Mouse (Mus musculus) heart, embryonic 14.5 days (tissue): ENCODE measurements around the gene Mbtps1. TPM values are rescaled to one million over a fixed set of nuclear protein-coding genes. Genes with fewer than 3 reads are reported as not detected.

Source experiments
- ATAC-seq: fragments of 200-750 bp; cut with Nextera tagmentation; 2 replicates; pipeline ENCODE4 v1.8.0; 2017; ENCODE audit warnings: low read depth, moderate TSS enrichment; ENCODE audit not compliant: insufficient number of reproducible peaks, insufficient read depth, low FRiP score
- H3K27ac ChIP-seq, 2 experiments: fragments of 200-500 bp in 1 of 2; fragments of 300-500 bp in 1 of 2; sonication (generic) in 1 of 2; replicated peaks in 1 of 2; 2 replicates each; pipeline ENCODE4 v1.5.1; 2012 to 2014; ENCODE audit warnings: low read depth in 2 of 2, low read length in 2 of 2, control low read depth in 1 of 2, mild to moderate bottlenecking in 1 of 2, mixed read lengths in 1 of 2; ENCODE audit not compliant: control insufficient read depth in 1 of 2, insufficient read depth in 1 of 2
- H3K27me3 ChIP-seq: fragments of 300-500 bp; sonication (generic); 2 replicates; pipeline ENCODE4 v1.6.1; 2014; ENCODE audit warnings: mild to moderate bottlenecking, low read length, control low read depth; ENCODE audit not compliant: control insufficient read depth, insufficient read depth
- H3K36me3 ChIP-seq: fragments of 300-500 bp; sonication (generic); 2 replicates; pipeline ENCODE4 v1.6.1; 2014; ENCODE audit warnings: mild to moderate bottlenecking, control low read depth, low read length, mixed read lengths; ENCODE audit not compliant: control insufficient read depth, insufficient read depth
- H3K4me1 ChIP-seq, 2 experiments: fragments of 200-500 bp in 1 of 2; fragments of 300-500 bp in 1 of 2; sonication (generic) in 1 of 2; 2 replicates each; pipeline ENCODE4 v1.6.1; 2012 to 2014; ENCODE audit warnings: low read length in 2 of 2, control low read depth in 1 of 2, mixed read lengths in 1 of 2; ENCODE audit not compliant: control insufficient read depth in 2 of 2, insufficient read depth in 2 of 2
- H3K4me2 ChIP-seq: fragments of 300-500 bp; sonication (generic); 2 replicates; pipeline ENCODE4 v1.6.1; 2014; ENCODE audit warnings: mild to moderate bottlenecking, low read length
- H3K4me3 ChIP-seq, 2 experiments: fragments of 200-500 bp in 1 of 2; fragments of 300-500 bp in 1 of 2; sonication (generic) in 1 of 2; 2 replicates each; pipeline ENCODE4 v1.5.1; 2012 to 2014; ENCODE audit warnings: low read length in 2 of 2, mild to moderate bottlenecking in 2 of 2, control low read depth in 1 of 2, low read depth in 1 of 2, moderate library complexity in 1 of 2; ENCODE audit not compliant: control insufficient read depth in 1 of 2, insufficient read depth in 1 of 2
- H3K9ac ChIP-seq: fragments of 300-500 bp; sonication (generic); 2 replicates; pipeline ENCODE4 v1.6.1; 2014; ENCODE audit warnings: mild to moderate bottlenecking, low read length
- H3K9me3 ChIP-seq: fragments of 300-500 bp; sonication (generic); 2 replicates; pipeline ENCODE4 v1.6.1; 2016; ENCODE audit warnings: low read length, control low read depth; ENCODE audit not compliant: control insufficient read depth
- WGBS: fragments of 180-500 bp; shearing (Covaris S2); extraction: QIAGEN DNeasy Blood & Tissue Kit; methylation state at CpG from one replicate; pipeline ENCODE4 v1.1.7; 2014; 5-methylcytosine and 5-hydroxymethylcytosine counted together
- polyA plus RNA-seq: library from polyadenylated mRNA; unstranded; fragments of >200 nt; fragmentation: Nextera tagmentation; extraction: Ambion mirVana; gene quantifications from 2 replicates; pipeline ENCODE4 v1.2.1, GENCODE M21; 2014

Mbtps1 gene
- polyA plus RNA-seq, 1 experiment from 2014 or later: 62.5 TPM

- H3K27me3 ChIP-seq: peaks cover 34% of the 10 kb centered on the region
- no peaks in the 10 kb centered on the region for H3K36me3 ChIP-seq
- H3K4me3 ChIP-seq: no peak overlapping the region
- H3K9ac ChIP-seq: no peak overlapping the region
- H3K4me1 ChIP-seq: peaks cover 16 to 21% of the 10 kb centered on the region in 2 experiments
- ATAC-seq: no peak
- no peak overlapping the region for H3K27ac ChIP-seq
- H3K4me2 ChIP-seq: no peak overlapping the region
- no peaks in the 10 kb centered on the region for H3K9me3 ChIP-seq
- 87% methylated on average over 8 of the region's 8 CpGs for WGBS
These were observed 90.4 kb downstream of the Mbtps1 start for GRCm38 (mm10) chr8:119468091-119468490.

DNA sequence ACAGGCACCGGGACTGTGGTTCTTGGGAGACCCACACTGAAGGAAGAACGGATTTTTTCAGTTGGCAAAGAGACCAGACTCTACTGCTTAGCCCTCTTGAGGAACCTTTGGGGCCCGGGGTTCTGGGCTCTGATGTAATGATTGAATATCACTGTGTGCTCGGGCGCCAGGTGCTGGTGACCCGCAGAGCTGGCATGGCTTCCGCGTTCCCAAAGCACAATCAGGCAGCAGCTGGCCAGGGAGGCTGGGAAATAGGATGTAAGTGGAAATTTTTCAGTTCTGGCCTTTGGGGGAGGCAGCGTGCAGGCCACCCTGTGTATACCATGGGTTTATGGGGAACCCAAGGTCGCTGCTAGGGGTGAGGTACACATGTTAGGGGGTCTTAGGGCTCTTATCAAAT lies 91.7 kb downstream of the Mbtps1 start:
- H3K36me3 ChIP-seq: no peaks in the 10 kb centered on the region
- 74% methylated on average over 10 of the region's 10 CpGs for WGBS
- no peak overlapping the region for H3K9ac ChIP-seq
- peaks cover 16 to 21% of the 10 kb centered on the region in 2 experiments for H3K4me1 ChIP-seq
- H3K4me2 ChIP-seq: no peak overlapping the region
- H3K4me3 ChIP-seq: no peak overlapping the region
- H3K27ac ChIP-seq: no peak overlapping the region
- H3K9me3 ChIP-seq: no peaks in the 10 kb centered on the region
- ATAC-seq: no peak
- H3K27me3 ChIP-seq: peaks cover 37% of the 10 kb centered on the region

DNA sequence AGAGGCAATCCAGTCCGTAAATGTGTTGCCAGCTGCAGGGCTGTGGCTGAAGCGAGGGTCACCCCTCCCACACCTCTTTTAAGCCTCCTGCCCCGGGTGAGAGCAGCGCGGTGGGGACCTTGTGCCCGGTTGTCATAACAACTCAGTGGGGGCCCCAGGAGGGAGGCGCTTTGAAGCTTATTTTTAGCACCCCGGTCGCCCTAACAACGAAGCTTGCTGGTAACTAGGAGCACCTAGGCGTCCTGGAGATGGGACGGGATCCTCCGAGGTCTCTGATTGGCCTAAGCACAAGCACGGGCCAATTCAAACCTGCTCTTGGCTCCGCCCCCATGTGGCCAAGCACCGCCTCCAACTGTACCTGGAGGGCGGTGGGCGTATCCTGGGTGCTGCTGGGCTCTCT lies 92.4 kb downstream of the Mbtps1 start:
- Histone ChIP-seq H3K9me3 (no peaks in the 10 kb centered on the region), H3K4me3 (peak overlapping the region in 1 of 2 experiments; percentile 6; a peak in 1 of 4 replicates), H3K36me3 (no peaks in the 10 kb centered on the region), H3K4me1 (peaks cover 16 to 21% of the 10 kb centered on the region in 2 experiments), H3K9ac (no peak overlapping the region), H3K27ac (no peak overlapping the region), H3K27me3 (peaks cover 37% of the 10 kb centered on the region), H3K4me2 (peak overlapping the region; percentile 57)
- peak; percentile 27; the same call in 1 of the 2 replicates for ATAC-seq
- WGBS: 3% methylated on average over 18 of the region's 18 CpGs

- Histone ChIP-seq H3K9me3 (no peaks in the 10 kb centered on the region), H3K27ac (no peak overlapping the region), H3K4me1 (peaks cover 23 to 25% of the 10 kb centered on the region in 2 experiments), H3K36me3 (no peaks in the 10 kb centered on the region), H3K4me2 (no peak overlapping the region), H3K4me3 (no peak overlapping the region), H3K9ac (no peak overlapping the region), H3K27me3 (peaks cover 37% of the 10 kb centered on the region)
- 56% methylated on average over 7 of the region's 7 CpGs for WGBS
- no peak for ATAC-seq
These were observed 94.8 kb downstream of the Mbtps1 start for GRCm38 (mm10) chr8:119463709-119464108.

GRCm38 (mm10) chr8:119461356-119461755 lies 97.2 kb downstream of the Mbtps1 start:
- no peak overlapping the region for H3K9ac ChIP-seq
- no peaks in the 10 kb centered on the region for H3K9me3 ChIP-seq
- 75% methylated on average over 9 of the region's 9 CpGs for WGBS
- H3K4me3 ChIP-seq: no peak overlapping the region
- peaks cover 23% of the 10 kb centered on the region in 2 experiments for H3K4me1 ChIP-seq
- no peak overlapping the region for H3K27ac ChIP-seq
- no peak overlapping the region for H3K4me2 ChIP-seq
- peaks cover 24% of the 10 kb centered on the region for H3K27me3 ChIP-seq
- no peak for ATAC-seq
- H3K36me3 ChIP-seq: no peaks in the 10 kb centered on the region

- Histone ChIP-seq H3K4me3 (no peak overlapping the region), H3K27me3 (peaks cover 10% of the 10 kb centered on the region), H3K4me2 (peak overlapping the region; percentile 44), H3K27ac (no peak overlapping the region), H3K36me3 (no peaks in the 10 kb centered on the region), H3K4me1 (peaks cover 13 to 22% of the 10 kb centered on the region in 2 experiments), H3K9me3 (no peaks in the 10 kb centered on the region), H3K9ac (0 out of 2 replicates have a peak overlapping the region, but pooled peaks have one; percentile 34)
- ATAC-seq: no peak
- 18% methylated on average over 16 of the region's 16 CpGs for WGBS
These were observed 98.8 kb downstream of the Mbtps1 start for GRCm38 (mm10) chr8:119459724-119460123.

Other genes starting within 250 kb of the Mbtps1 start
- 336 and 345 TPM in 2 replicates for gene Hsbp1, start 214.2 kb downstream of the Mbtps1 start, polyA plus RNA-seq
- 25.0 and 25.4 TPM in 2 replicates for gene Mlycd, start 163.9 kb downstream of the Mbtps1 start, polyA plus RNA-seq
- 0.47 and 0.66 TPM in 2 replicates for gene Osgin1, start 124.6 kb downstream of the Mbtps1 start, polyA plus RNA-seq
- 0.27 TPM in 1 of 2 replicates, not detected in the other for gene Necab2, start 112.0 kb downstream of the Mbtps1 start, polyA plus RNA-seq
- not detected in 2 replicates for gene Slc38a8, start 57.0 kb downstream of the Mbtps1 start, polyA plus RNA-seq
- 34.7 and 40.8 TPM in 2 replicates for gene Hsdl1, start 16.4 kb upstream of the Mbtps1 start, polyA plus RNA-seq
- 0.28 TPM in 1 of 2 replicates, not detected in the other for gene Dnaaf1, start 16.5 kb upstream of the Mbtps1 start, polyA plus RNA-seq
- gene Taf1c, start 46.5 kb upstream of the Mbtps1 start, polyA plus RNA-seq: 5.4 and 6.2 TPM in 2 replicates
- gene Adad2, start 54.0 kb upstream of the Mbtps1 start, polyA plus RNA-seq: not detected in 2 replicates
- 0.11 TPM in 1 of 2 replicates, not detected in the other for gene Kcng4, start 76.9 kb upstream of the Mbtps1 start, polyA plus RNA-seq
- gene Wfdc1, start 107.6 kb upstream of the Mbtps1 start, polyA plus RNA-seq: 4.7 and 6.8 TPM in 2 replicates
- gene Atp2c2, start 141.3 kb upstream of the Mbtps1 start, polyA plus RNA-seq: 0.20 and 0.43 TPM in 2 replicates
- 11.1 and 11.4 TPM in 2 replicates for gene Tldc1, start 219.7 kb upstream of the Mbtps1 start, polyA plus RNA-seq